Mouse (Mus musculus) thymus, adult 2 months (tissue): Measurements from ENCODE around the gene Mansc1.

ENCODE experiments used
- CTCF ChIP-seq: fragments of 200-500 bp; IDR thresholded peaks from 2 replicates; pipeline ENCODE4 v1.5.1; 2012; ENCODE audit warnings: mild to moderate bottlenecking, control low read depth, low read length, moderate library complexity, borderline replicate concordance; ENCODE audit not compliant: control insufficient read depth, poor library complexity, insufficient read depth; ENCODE audit errors: extremely low read depth
- POLR2A ChIP-seq: fragments of 200-500 bp; IDR thresholded peaks from 2 replicates; pipeline ENCODE4 v1.6.1; 2012; ENCODE audit warnings: mild to moderate bottlenecking, low read length, control low read depth, moderate library complexity; ENCODE audit not compliant: control insufficient read depth, poor library complexity, insufficient read depth; ENCODE audit errors: extremely low read depth

GRCm38 (mm10) chr6:134626564-134626963 is 5.7 kb downstream of the Mansc1 start:
- TF ChIP-seq CTCF, result no peak
- TF ChIP-seq POLR2A, result no peak
